Mouse (Mus musculus): Measurements from ENCODE around the gene Fhod1. TPM values are rescaled to one million over a fixed set of nuclear protein-coding genes. Genes with fewer than 3 reads are reported as not detected.

Gene Fhod1
- total RNA-seq (2012; rRNA removed) (3.1 and 3.5 TPM in 2 replicates), total RNA-seq (2014; rRNA removed) (0.81 and 1.8 TPM in 2 replicates), polyA plus RNA-seq (2012; ENCODE audit: insufficient read length, low read depth) (7.4 and 8.1 TPM in 2 replicates)

DNA sequence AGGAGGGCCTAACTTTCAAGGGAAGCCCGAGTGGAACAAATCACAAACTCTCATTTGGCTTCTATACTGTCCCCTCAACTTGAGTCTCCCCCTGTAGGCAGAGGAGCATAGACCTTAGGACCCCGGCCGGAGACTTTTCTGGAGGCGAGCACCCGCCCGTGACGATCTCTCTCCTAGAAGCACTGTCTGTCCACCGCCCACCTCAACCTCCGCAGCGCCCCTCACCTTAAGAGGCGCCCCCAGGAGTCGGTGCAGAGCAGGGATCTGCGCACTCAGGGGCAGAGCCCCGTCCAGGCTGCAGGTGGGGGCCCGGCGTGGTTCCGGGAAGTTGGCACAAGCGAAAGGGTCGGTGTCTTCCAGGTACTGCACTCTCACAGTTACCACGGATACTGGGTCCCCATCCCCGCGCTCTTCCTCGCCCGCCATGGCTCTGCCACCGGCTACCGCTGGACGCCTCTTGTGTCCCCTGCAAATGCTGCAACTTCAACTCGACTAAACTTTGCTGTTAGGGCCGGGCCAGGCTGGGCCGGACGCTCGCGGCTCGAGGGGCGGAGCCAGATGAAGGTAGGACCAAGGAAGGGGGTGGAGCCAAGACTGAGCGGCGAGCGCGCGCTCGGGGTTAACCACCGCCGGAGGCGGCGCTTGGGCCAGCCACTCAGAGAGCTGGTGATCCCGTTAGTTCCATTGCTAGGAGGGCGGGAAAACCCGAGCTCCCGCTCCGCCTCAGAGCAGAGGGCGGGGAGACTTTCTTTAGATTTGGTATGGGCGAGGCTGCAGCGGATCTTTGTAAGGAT, at the start of gene Fhod1:
Fhod1 (minus strand) TSS at position 526 of the 794 bp plus-strand sequence.
- in situ Hi-C loops (cut with MboI; ENCODE audit: low pct_ligation_motif_present, low pct_unique_long_range_greater_than_20kb, low sequenced_read_pairs) (no loop called here), dilution Hi-C loops (cut with MboI; ENCODE audit: extremely low pct_ligation_motif_present, extremely low pct_unique_long_range_greater_than_20kb, low sequenced_read_pairs) (no loop called here)
- Histone ChIP-seq H3K9me3 (replicated peaks; ENCODE audit: low read length) (no peaks in the 10 kb centered on the region), H3K4me3 (replicated peaks in 1 of 3; ENCODE audit: low read depth in 2 of 3, low read length in 2 of 3, poor library complexity in 1 of 3) (peak within 1 kb of the TSS; percentile 80 to 85 (median 82)), H3K27me3 (replicated peaks) (peaks cover 17% of the 10 kb centered on the region), H3K36me3 (replicated peaks in 1 of 2; ENCODE audit: control insufficient read depth in 1 of 2, insufficient read depth in 1 of 2, low read length in 1 of 2) (no peaks in the 10 kb centered on the region), H3K79me2 (replicated peaks; ENCODE audit: control insufficient read depth, extremely low read depth, insufficient read depth, poor library complexity, severe bottlenecking) (no peaks in the 10 kb centered on the region; the same call in 1 of the 2 replicates), H3K9ac (ENCODE audit: insufficient read depth, low read depth) (peak within 1 kb of the TSS; percentile 57), H3K27ac (ENCODE audit: insufficient read depth, low read depth) (no peak within 1 kb of the TSS), H3K4me2 (ENCODE audit: insufficient read depth, low read depth, poor library complexity, severe bottlenecking) (peak within 1 kb of the TSS; percentile 90), H3K4me1 (ENCODE audit: control insufficient read depth in 1 of 2, insufficient read depth in 2 of 2) (peaks cover 15 to 39% of the 10 kb centered on the region in 2 experiments)
- TF ChIP-seq USF2 (conservative IDR thresholded peaks at IDR 0.05; ENCODE audit: low read depth, low read length), result no peak
- TF ChIP-seq TCF12 (IDR thresholded peaks at IDR 0.05; ENCODE audit: low read depth, low read length), result peak; percentile 59; the same call in 1 of the 2 replicates
- TF ChIP-seq CTCF (conservative IDR thresholded peaks at IDR 0.05 in 1 of 2, IDR thresholded peaks at IDR 0.05 in 1 of 2; ENCODE audit: low read depth in 2 of 2, low read length in 2 of 2), result peak in 1 of 2 experiments; percentile 40; a peak in 2 of 4 replicates
- TF ChIP-seq USF1 (IDR thresholded peaks at IDR 0.05; ENCODE audit: low read depth, low read length), result no peak
- TF ChIP-seq MYC (IDR thresholded peaks at IDR 0.05; ENCODE audit: low read depth, low read length), result no peak
- no peak for TF ChIP-seq CHD2 (IDR thresholded peaks at IDR 0.05; ENCODE audit: low read length)
- peak; percentile 38; the same call in 1 of the 2 replicates for TF ChIP-seq HCFC1 (IDR thresholded peaks at IDR 0.05; ENCODE audit: low read depth, low read length)
- no peak for TF ChIP-seq UBTF (IDR thresholded peaks at IDR 0.05; ENCODE audit: low read depth, low read length)
- TF ChIP-seq MEF2A (IDR thresholded peaks at IDR 0.05; ENCODE audit: borderline replicate concordance, low read depth, low read length), result no peak
- TF ChIP-seq ZMIZ1 (IDR thresholded peaks at IDR 0.05; ENCODE audit: low read depth, low read length), result no peak
- TF ChIP-seq PAX5 (IDR thresholded peaks at IDR 0.05; ENCODE audit: low read length), result no peak
- no peak for TF ChIP-seq TBP (conservative IDR thresholded peaks at IDR 0.05; ENCODE audit: low read depth, low read length)
- no peak for TF ChIP-seq POLR2AphosphoS2 (IDR thresholded peaks at IDR 0.05; ENCODE audit: low read depth, low read length)
- TF ChIP-seq MAZ (IDR thresholded peaks at IDR 0.05; ENCODE audit: low read depth, low read length), result peak; percentile 33; the same call in 1 of the 2 replicates
- TF ChIP-seq RCOR1 (conservative IDR thresholded peaks at IDR 0.05; ENCODE audit: low read depth, low read length), result no peak
- TF ChIP-seq MXI1 (IDR thresholded peaks at IDR 0.05; ENCODE audit: low read depth, low read length), result no peak
- no peak for TF ChIP-seq JUN (IDR thresholded peaks at IDR 0.05; ENCODE audit: insufficient read depth, low read depth, low read length)
- peak; percentile 44; the same call in 1 of the 2 replicates for TF ChIP-seq ELF1 (IDR thresholded peaks at IDR 0.05; ENCODE audit: low read depth, low read length)
- TF ChIP-seq ETS1 (conservative IDR thresholded peaks at IDR 0.05; ENCODE audit: low read depth, low read length), result no peak
- TF ChIP-seq POLR2A (IDR thresholded peaks at IDR 0.05; ENCODE audit: low read depth, low read length), result peak; percentile 70
- TF ChIP-seq BHLHE40 (IDR thresholded peaks at IDR 0.05; ENCODE audit: low read depth, low read length), result no peak
- peak; percentile 51; the same call in 1 of the 2 replicates for TF ChIP-seq SIN3A (IDR thresholded peaks at IDR 0.05; ENCODE audit: low read length)
- no peak for TF ChIP-seq SMC3 (IDR thresholded peaks at IDR 0.05; ENCODE audit: low read depth, low read length)
- peak; percentile 95 for TF ChIP-seq E2F4 (IDR thresholded peaks at IDR 0.05; ENCODE audit: insufficient replicate concordance, low read depth, low read length)
- no peak for TF ChIP-seq ZNF384 (IDR thresholded peaks at IDR 0.05; ENCODE audit: low read depth, low read length)
- peak; percentile 47; the same call in 1 of the 2 replicates for TF ChIP-seq NRF1 (IDR thresholded peaks at IDR 0.05; ENCODE audit: low read depth, low read length)
- DNase-seq (ENCODE audit: extremely low read depth), result peak; percentile 95

Measured in CH12.LX (cell line).